Mouse (Mus musculus): Measurements from ENCODE around the gene Bag5.
"Not testable (repeated sequence)": the region's sequence is repeated elsewhere in the genome, so short reads cannot be mapped to it uniquely, and the experiment has no call there.

Bag5 gene

GRCm38 (mm10) chr12:111713004-111713651 is at the start of gene Bag5, which contains the start of gene Apopt1:
Bag5 (minus strand) TSS chr12:111713257.
Apopt1 (plus strand) TSS chr12:111713261.
- DNase-seq, result peak; percentile 97

GRCm38 (mm10) chr12:111760306-111760908 is 47.4 kb upstream of the Bag5 start:
- no peak for DNase-seq

- DNase-seq, result peak; percentile 54
Observed at GRCm38 (mm10) chr12:111759176-111760061, 46.4 kb upstream of the Bag5 start.

- peak; percentile 89 for DNase-seq
Observed at GRCm38 (mm10) chr12:111758381-111759175, 45.5 kb upstream of the Bag5 start, which contains the start of gene Klc1. Klc1 (plus strand) TSS chr12:111758849.

- peak; percentile 38 for DNase-seq
Observed at GRCm38 (mm10) chr12:111757561-111758325, 44.7 kb upstream of the Bag5 start.

GRCm38 (mm10) chr12:111756698-111757082 is 43.6 kb upstream of the Bag5 start:
- DNase-seq, result no peak

GRCm38 (mm10) chr12:111756082-111756697 is 43.1 kb upstream of the Bag5 start:
- DNase-seq, result no peak

- no peak for DNase-seq
Observed at GRCm38 (mm10) chr12:111755231-111755630, 42.2 kb upstream of the Bag5 start.

- no peak for DNase-seq
Observed at GRCm38 (mm10) chr12:111754710-111755109, 41.7 kb upstream of the Bag5 start.

- no peak for DNase-seq
Observed at GRCm38 (mm10) chr12:111753347-111753746, 40.3 kb upstream of the Bag5 start.

- DNase-seq, result no peak
Observed at GRCm38 (mm10) chr12:111752491-111752890, 39.4 kb upstream of the Bag5 start.

- DNase-seq, result no peak
Observed at GRCm38 (mm10) chr12:111750739-111751138, 37.7 kb upstream of the Bag5 start.

GRCm38 (mm10) chr12:111747421-111747820 is 34.4 kb upstream of the Bag5 start:
- DNase-seq, result no peak

- DNase-seq, result no peak
Observed at GRCm38 (mm10) chr12:111746091-111746490, 33.0 kb upstream of the Bag5 start.

GRCm38 (mm10) chr12:111745274-111745673 is 32.2 kb upstream of the Bag5 start:
- no peak for DNase-seq

- DNase-seq, result no peak
Observed at GRCm38 (mm10) chr12:111743981-111744423, 30.9 kb upstream of the Bag5 start.

GRCm38 (mm10) chr12:111743419-111743818 is 30.4 kb upstream of the Bag5 start:
- no peak for DNase-seq

GRCm38 (mm10) chr12:111741338-111741737 is 28.3 kb upstream of the Bag5 start:
- peak; percentile 20 for DNase-seq

GRCm38 (mm10) chr12:111738754-111739153 is 25.7 kb upstream of the Bag5 start:
- DNase-seq, result peak; percentile 71

GRCm38 (mm10) chr12:111737370-111737769 is 24.3 kb upstream of the Bag5 start:
- DNase-seq, result no peak

GRCm38 (mm10) chr12:111736676-111737075 is 23.6 kb upstream of the Bag5 start:
- not testable (repeated sequence) for DNase-seq
